Mouse (Mus musculus): ENCODE measurements at regions not wholly inside any gene's neighbourhood (a gene's known extent, or its start where the extent isn't known, plus 50 kb on each side); places are given as distances from the start of the nearest gene placed in this dataset.

GRCm38 (mm10) chr4:150725443-150726135, 73.6 kb upstream of the Slc45a1 start:
- Histone ChIP-seq H3K4me1 (ENCODE audit: control insufficient read depth, insufficient read depth, low read length) (0 out of 2 replicates have a peak, but pooled peaks cover 4% of the 10 kb centered on the region), H3K27ac (ENCODE audit: insufficient read depth, low read depth, low read length) (no peak overlapping the region), H3K27me3 (replicated peaks; ENCODE audit: control insufficient read depth, insufficient read depth, low read length) (no peaks in the 10 kb centered on the region), H3K36me3 (ENCODE audit: control insufficient read depth, insufficient read depth, low read length) (no peaks in the 10 kb centered on the region), H3K4me3 (ENCODE audit: insufficient read depth, low read depth, low read length) (no peak overlapping the region)
- 80% methylated on average over 17 of the region's 17 CpGs for WGBS
- no peak for TF ChIP-seq CTCF (conservative IDR thresholded peaks at IDR 0.05; ENCODE audit: insufficient read depth, insufficient read length, low read depth, low read length)
- no peak for TF ChIP-seq POLR2A (IDR thresholded peaks at IDR 0.05; ENCODE audit: low read depth, low read length)
- no peak for DNase-seq

GRCm38 (mm10) chr4:150724823-150725222, 72.8 kb upstream of the Slc45a1 start:
- H3K36me3 ChIP-seq (ENCODE audit: control insufficient read depth, insufficient read depth, low read length): no peaks in the 10 kb centered on the region
- no peak overlapping the region for H3K27ac ChIP-seq (ENCODE audit: insufficient read depth, low read depth, low read length)
- H3K27me3 ChIP-seq (replicated peaks; ENCODE audit: control insufficient read depth, insufficient read depth, low read length): no peaks in the 10 kb centered on the region
- H3K4me1 ChIP-seq (ENCODE audit: control insufficient read depth, insufficient read depth, low read length): 0 out of 2 replicates have a peak, but pooled peaks cover under 1% of the 10 kb centered on the region
- 58% methylated on average over 11 of the region's 11 CpGs for WGBS
- H3K4me3 ChIP-seq (ENCODE audit: insufficient read depth, low read depth, low read length): no peak overlapping the region
- DNase-seq: peak; percentile 52
- TF ChIP-seq CTCF (conservative IDR thresholded peaks at IDR 0.05; ENCODE audit: insufficient read depth, insufficient read length, low read depth, low read length): no peak
- no peak for TF ChIP-seq POLR2A (IDR thresholded peaks at IDR 0.05; ENCODE audit: low read depth, low read length)

- Histone ChIP-seq H3K27ac (ENCODE audit: insufficient read depth, low read depth, low read length) (no peak overlapping the region), H3K4me1 (ENCODE audit: control insufficient read depth, insufficient read depth, low read length) (peaks cover 12% of the 10 kb centered on the region), H3K36me3 (ENCODE audit: control insufficient read depth, insufficient read depth, low read length) (no peaks in the 10 kb centered on the region), H3K4me3 (ENCODE audit: insufficient read depth, low read depth, low read length) (no peak overlapping the region), H3K27me3 (replicated peaks; ENCODE audit: control insufficient read depth, insufficient read depth, low read length) (no peaks in the 10 kb centered on the region)
- WGBS: 66% methylated on average over 12 of the region's 12 CpGs
- TF ChIP-seq CTCF (conservative IDR thresholded peaks at IDR 0.05; ENCODE audit: insufficient read depth, insufficient read length, low read depth, low read length) (no peak), POLR2A (IDR thresholded peaks at IDR 0.05; ENCODE audit: low read depth, low read length) (no peak)
- DNase-seq: no peak
These were observed 69.8 kb upstream of the Slc45a1 start for GRCm38 (mm10) chr4:150721619-150722283.

GRCm38 (mm10) chr4:150717866-150718265, 65.9 kb upstream of the Slc45a1 start:
- Histone ChIP-seq H3K27me3 (replicated peaks; ENCODE audit: control insufficient read depth, insufficient read depth, low read length) (no peaks in the 10 kb centered on the region), H3K36me3 (ENCODE audit: control insufficient read depth, insufficient read depth, low read length) (no peaks in the 10 kb centered on the region), H3K27ac (ENCODE audit: insufficient read depth, low read depth, low read length) (peak overlapping the region; percentile 79), H3K4me3 (ENCODE audit: insufficient read depth, low read depth, low read length) (no peak overlapping the region), H3K4me1 (ENCODE audit: control insufficient read depth, insufficient read depth, low read length) (peaks cover 42% of the 10 kb centered on the region)
- WGBS: 65% methylated on average over 7 of the region's 7 CpGs
- peak; percentile 62 for DNase-seq
- TF ChIP-seq CTCF (conservative IDR thresholded peaks at IDR 0.05; ENCODE audit: insufficient read depth, insufficient read length, low read depth, low read length): no peak
- TF ChIP-seq POLR2A (IDR thresholded peaks at IDR 0.05; ENCODE audit: low read depth, low read length): peak; percentile 50

- WGBS: 22% methylated on average over 2 of the region's 2 CpGs
- Histone ChIP-seq H3K27me3 (replicated peaks; ENCODE audit: control insufficient read depth, insufficient read depth, low read length) (no peaks in the 10 kb centered on the region), H3K4me3 (ENCODE audit: insufficient read depth, low read depth, low read length) (no peak overlapping the region), H3K27ac (ENCODE audit: insufficient read depth, low read depth, low read length) (peak overlapping the region; percentile 65), H3K36me3 (ENCODE audit: control insufficient read depth, insufficient read depth, low read length) (no peaks in the 10 kb centered on the region), H3K4me1 (ENCODE audit: control insufficient read depth, insufficient read depth, low read length) (peaks cover 54% of the 10 kb centered on the region)
- TF ChIP-seq POLR2A (IDR thresholded peaks at IDR 0.05; ENCODE audit: low read depth, low read length): no peak
- no peak for TF ChIP-seq CTCF (conservative IDR thresholded peaks at IDR 0.05; ENCODE audit: insufficient read depth, insufficient read length, low read depth, low read length)
- peak; percentile 94 for DNase-seq
These were observed 63.1 kb upstream of the Slc45a1 start for GRCm38 (mm10) chr4:150715051-150715450.

GRCm38 (mm10) chr4:150713291-150713690, 61.3 kb upstream of the Slc45a1 start:
- peak overlapping the region; percentile 65 for H3K27ac ChIP-seq (ENCODE audit: insufficient read depth, low read depth, low read length)
- DNase-seq: no peak
- 42% methylated on average over 5 of the region's 5 CpGs for WGBS
- H3K4me3 ChIP-seq (ENCODE audit: insufficient read depth, low read depth, low read length): no peak overlapping the region
- no peaks in the 10 kb centered on the region for H3K36me3 ChIP-seq (ENCODE audit: control insufficient read depth, insufficient read depth, low read length)
- TF ChIP-seq POLR2A (IDR thresholded peaks at IDR 0.05; ENCODE audit: low read depth, low read length) (no peak), CTCF (conservative IDR thresholded peaks at IDR 0.05; ENCODE audit: insufficient read depth, insufficient read length, low read depth, low read length) (no peak)
- H3K27me3 ChIP-seq (replicated peaks; ENCODE audit: control insufficient read depth, insufficient read depth, low read length): no peaks in the 10 kb centered on the region
- H3K4me1 ChIP-seq (ENCODE audit: control insufficient read depth, insufficient read depth, low read length): peaks cover 59% of the 10 kb centered on the region

GRCm38 (mm10) chr4:150712856-150713255, 60.9 kb upstream of the Slc45a1 start:
- H3K27me3 ChIP-seq (replicated peaks; ENCODE audit: control insufficient read depth, insufficient read depth, low read length): no peaks in the 10 kb centered on the region
- WGBS: 41% methylated on average over 10 of the region's 10 CpGs
- no peak for TF ChIP-seq POLR2A (IDR thresholded peaks at IDR 0.05; ENCODE audit: low read depth, low read length)
- H3K27ac ChIP-seq (ENCODE audit: insufficient read depth, low read depth, low read length): peak overlapping the region; percentile 65
- no peak overlapping the region for H3K4me3 ChIP-seq (ENCODE audit: insufficient read depth, low read depth, low read length)
- H3K4me1 ChIP-seq (ENCODE audit: control insufficient read depth, insufficient read depth, low read length): peaks cover 59% of the 10 kb centered on the region
- H3K36me3 ChIP-seq (ENCODE audit: control insufficient read depth, insufficient read depth, low read length): no peaks in the 10 kb centered on the region
- DNase-seq: no peak

Measured in kidney, adult 2 months (tissue).